Mouse (Mus musculus) gastrocnemius, postnatal 10 days (tissue): ENCODE results near the gene Pip5kl1. TPM values are rescaled to one million over a fixed set of nuclear protein-coding genes. Genes with fewer than 3 reads are reported as not detected.

Experiments
- DNase-seq: peaks from one replicate; pipeline ENCODE4 v3.0.0; 2021; ENCODE audit warnings: mixed read lengths
- total RNA-seq, 2 experiments: library from RNA; stranded (reverse); gene quantifications; 2 replicates each; pipeline ENCODE4 v1.2.3; 2021

The Pip5kl1 gene
- total RNA-seq, 2 experiments from 2014 or later: not detected

- peak; percentile 66 for DNase-seq
These were observed 26.4 kb upstream of the Pip5kl1 start for GRCm38 (mm10) chr2:32547964-32548739.

- no peak for DNase-seq
These were observed 25.4 kb upstream of the Pip5kl1 start for GRCm38 (mm10) chr2:32549171-32549570.

- DNase-seq: peak; percentile 87
These were observed 24.8 kb upstream of the Pip5kl1 start for GRCm38 (mm10) chr2:32549764-32550163.

- no peak for DNase-seq
These were observed 23.4 kb upstream of the Pip5kl1 start for GRCm38 (mm10) chr2:32551236-32551635.

GRCm38 (mm10) chr2:32553592-32554148 is 20.9 kb upstream of the Pip5kl1 start:
- DNase-seq: no peak

GRCm38 (mm10) chr2:32555484-32555883 is 19.1 kb upstream of the Pip5kl1 start:
- DNase-seq: no peak

GRCm38 (mm10) chr2:32556019-32556418 is 18.6 kb upstream of the Pip5kl1 start:
- DNase-seq: no peak

GRCm38 (mm10) chr2:32559570-32559969 is 15.0 kb upstream of the Pip5kl1 start:
- no peak for DNase-seq

GRCm38 (mm10) chr2:32566536-32567063 is 8.0 kb upstream of the Pip5kl1 start:
- peak; percentile 59 for DNase-seq

- DNase-seq: peak; percentile 51
These were observed 6.4 kb upstream of the Pip5kl1 start for GRCm38 (mm10) chr2:32568149-32568548.

GRCm38 (mm10) chr2:32568941-32569340 is 5.7 kb upstream of the Pip5kl1 start:
- no peak for DNase-seq

GRCm38 (mm10) chr2:32570698-32571494 is 3.7 kb upstream of the Pip5kl1 start, which contains the start of gene Dpm2:
Gene Dpm2, plus strand, starts transcription at chr2:32570858.
- DNase-seq: peak; percentile 86

- no peak for DNase-seq
These were observed 2.4 kb upstream of the Pip5kl1 start for GRCm38 (mm10) chr2:32572196-32572595.

GRCm38 (mm10) chr2:32574901-32575585 is 446 bp downstream of the Pip5kl1 start:
- peak; percentile 38 for DNase-seq

GRCm38 (mm10) chr2:32575586-32576160 is 1.1 kb downstream of the Pip5kl1 start, which contains the start of gene 9430097D07Rik:
Gene 9430097D07Rik, minus strand, starts transcription at chr2:32575684.
- DNase-seq: no peak

- DNase-seq: no peak
These were observed 1.9 kb downstream of the Pip5kl1 start for GRCm38 (mm10) chr2:32576532-32576931.

- peak; percentile 48 for DNase-seq
These were observed 3.8 kb downstream of the Pip5kl1 start for GRCm38 (mm10) chr2:32578146-32579046.

- no peak for DNase-seq
These were observed 7.0 kb downstream of the Pip5kl1 start for GRCm38 (mm10) chr2:32581450-32582095.

- peak; percentile 67 for DNase-seq
These were observed 8.5 kb downstream of the Pip5kl1 start for GRCm38 (mm10) chr2:32582830-32583799.
